In the genomic region with DNA sequence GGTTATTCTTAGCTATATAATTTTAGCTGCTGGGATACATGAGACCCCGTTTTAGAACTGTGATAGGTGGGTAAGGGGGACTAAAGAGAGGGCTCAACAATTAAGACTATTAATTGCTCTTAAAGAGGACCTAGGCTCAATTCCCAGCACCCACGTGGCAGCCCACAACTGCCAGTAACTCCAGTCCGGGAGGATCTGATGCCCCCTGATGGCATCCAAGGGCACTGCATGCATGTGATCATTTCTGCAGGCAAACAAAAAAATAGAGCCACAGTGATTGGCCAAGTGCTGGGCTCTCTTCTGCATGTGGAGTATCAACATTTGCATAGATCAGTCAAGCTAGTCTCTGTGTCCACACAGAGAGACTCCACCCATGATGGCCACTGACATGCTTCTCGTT, we compare ENCODE assay signal across 15 mouse cellular contexts.
"Had no signal": no experiment of that assay in that cellular context is flagged by ENCODE, and none has a peak within 500 bp of the region (broad histone marks: within the 10 kb centered on the region; RNA-seq: fewer than 3 reads in every experiment).

No protein-coding gene starts in this region.

- DNase-seq: kidney, adult 2 months; kidney, postnatal 36 days; liver, embryonic 13.5 days; lung, adult 18-20 months; lung, postnatal 10 days; lung, postnatal 4 days; retina, postnatal 1 day; right cerebral cortex, postnatal 4 days; spleen, adult 18-20 months; thymus, postnatal 4 days had no signal

- ATAC-seq: midbrain, embryonic 16.5 days had no signal

- H3K36me3 ChIP-seq: limb, embryonic 15.5 days; liver, embryonic 13.5 days; midbrain, embryonic 12.5 days; neural tube, embryonic 13.5 days had no signal

- H3K4me2 ChIP-seq: kidney, embryonic 15.5 days; limb, embryonic 15.5 days; liver, embryonic 13.5 days; midbrain, embryonic 12.5 days; neural tube, embryonic 13.5 days had no signal

- H3K4me1 ChIP-seq: kidney, embryonic 15.5 days; limb, embryonic 15.5 days; liver, embryonic 13.5 days; midbrain, embryonic 12.5 days; neural tube, embryonic 13.5 days had no signal

- H3K9ac ChIP-seq: kidney, embryonic 15.5 days; limb, embryonic 15.5 days; liver, embryonic 13.5 days; midbrain, embryonic 12.5 days; neural tube, embryonic 13.5 days had no signal

- H3K9me3 ChIP-seq: limb, embryonic 15.5 days; liver, embryonic 13.5 days; midbrain, embryonic 12.5 days had no signal

- H3K4me3 ChIP-seq: kidney, embryonic 15.5 days; limb, embryonic 15.5 days; liver, embryonic 13.5 days; midbrain, embryonic 12.5 days; neural tube, embryonic 13.5 days had no signal

- H3K27ac ChIP-seq: kidney, embryonic 15.5 days; limb, embryonic 15.5 days; liver, embryonic 13.5 days; midbrain, embryonic 12.5 days; neural tube, embryonic 13.5 days had no signal

- H3K27me3 ChIP-seq: kidney, embryonic 15.5 days; limb, embryonic 15.5 days; liver, embryonic 13.5 days; midbrain, embryonic 12.5 days; neural tube, embryonic 13.5 days had no signal
